Mouse (Mus musculus): ENCODE measurements around the gene Cit. TPM values are rescaled to one million over a fixed set of nuclear protein-coding genes. Genes with fewer than 3 reads are reported as not detected.

Cit gene
- polyA plus RNA-seq, 1 experiment from 2014 or later = 18.7 TPM

DNA sequence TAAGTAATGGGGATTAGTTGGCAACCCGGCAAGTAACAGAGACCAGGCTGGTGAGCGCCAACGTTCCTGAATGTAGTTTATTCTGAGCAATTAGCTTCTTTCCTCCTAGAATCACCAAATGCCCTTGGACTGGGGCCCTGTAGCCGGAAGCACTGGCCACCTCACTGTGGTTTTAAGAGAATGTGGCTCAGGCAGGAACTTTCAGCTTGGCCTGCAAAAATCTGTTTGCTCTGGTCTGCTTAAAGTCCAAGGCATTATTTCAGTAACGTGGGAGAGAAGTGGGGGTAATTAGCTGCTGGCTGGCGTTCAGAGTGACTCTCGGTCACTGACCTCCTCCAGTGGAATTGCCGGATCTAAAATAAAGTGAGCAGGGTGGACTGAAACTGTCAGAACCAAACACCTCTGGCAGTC, 178.2 kb downstream of the Cit start:
- Histone ChIP-seq H3K9me3 (no peaks in the 10 kb centered on the region), H3K27me3 (replicated peaks) (no peaks in the 10 kb centered on the region), H3K4me2 (peak overlapping the region; percentile 96), H3K4me1 (peaks cover 53% of the 10 kb centered on the region), H3K27ac (replicated peaks) (peak overlapping the region; percentile 86), H3K36me3 (peaks cover 43% of the 10 kb centered on the region), H3K9ac (peak overlapping the region; percentile 92), H3K4me3 (peak overlapping the region; percentile 95)
- whole genome bisulfite sequencing = 23% methylated on average over 8 of the region's 8 CpGs
- ATAC-seq (ENCODE audit: extremely low read depth, insufficient number of reproducible peaks, low FRiP score, low TSS enrichment) = no peak

DNA sequence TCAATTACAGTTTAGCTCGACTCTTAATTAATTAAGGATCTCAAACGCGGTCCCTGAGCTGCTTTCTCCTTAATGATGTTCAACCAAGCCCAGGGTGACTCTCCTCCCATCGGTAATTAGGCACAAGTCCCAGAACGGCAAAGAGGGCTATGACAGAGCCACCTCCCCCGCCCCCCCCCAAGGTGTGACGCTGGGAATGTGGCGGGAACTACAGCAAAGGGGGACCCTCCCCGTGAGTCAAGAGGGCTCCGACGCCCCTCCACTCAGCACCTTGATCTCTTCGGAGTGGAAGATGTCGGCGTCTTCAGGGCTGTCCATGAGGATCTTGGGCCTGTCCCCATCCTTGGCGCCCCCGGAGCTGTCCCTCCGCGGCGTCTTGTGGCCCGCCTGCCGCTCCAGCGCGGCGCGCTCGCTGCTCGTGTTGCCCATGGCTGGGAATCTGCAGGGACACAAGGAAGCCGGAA, 178.8 kb downstream of the Cit start:
- H3K9ac ChIP-seq = peak overlapping the region; percentile 92
- WGBS = under 1% methylated on average over 27 of the region's 28 CpGs
- H3K36me3 ChIP-seq = peaks cover 37% of the 10 kb centered on the region
- H3K9me3 ChIP-seq = no peaks in the 10 kb centered on the region
- no peaks in the 10 kb centered on the region for H3K27me3 ChIP-seq (replicated peaks)
- H3K4me3 ChIP-seq = peak overlapping the region; percentile 95
- peaks cover 49% of the 10 kb centered on the region for H3K4me1 ChIP-seq
- H3K4me2 ChIP-seq = peak overlapping the region; percentile 96
- H3K27ac ChIP-seq (replicated peaks) = peak overlapping the region; percentile 86
- peak; percentile 3; the same call in 1 of the 2 replicates for ATAC-seq (ENCODE audit: extremely low read depth, insufficient number of reproducible peaks, low FRiP score, low TSS enrichment)

DNA sequence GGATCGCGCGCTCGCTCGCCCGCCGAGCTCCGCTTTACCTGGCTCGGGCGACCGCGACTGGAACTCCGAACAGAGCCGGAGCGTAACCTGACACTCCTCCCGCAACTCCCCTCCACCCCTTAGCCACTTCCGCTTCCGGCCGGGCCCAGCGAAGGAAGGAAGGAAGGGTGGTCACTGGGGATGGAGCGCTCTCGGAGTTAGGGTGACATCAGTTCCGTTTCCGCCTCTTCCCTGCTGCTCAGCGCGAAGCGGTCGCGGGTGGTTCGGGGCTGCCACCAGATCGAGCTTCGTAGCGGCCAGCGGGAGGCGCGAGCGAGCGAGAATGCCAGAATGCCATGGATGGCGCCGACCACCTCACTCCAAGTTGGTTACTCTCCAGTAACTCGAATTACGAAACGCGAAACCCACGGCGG, 179.3 kb downstream of the Cit start, which contains the start of gene Prkab1:
Prkab1 (minus strand) TSS at position 182 of the 413 bp plus-strand sequence.
- peaks cover 49% of the 10 kb centered on the region for H3K4me1 ChIP-seq
- no peaks in the 10 kb centered on the region for H3K9me3 ChIP-seq
- no peaks in the 10 kb centered on the region for H3K27me3 ChIP-seq (replicated peaks)
- peak within 1 kb of the TSS; percentile 95 for H3K4me3 ChIP-seq
- under 1% methylated on average over 46 of the region's 46 CpGs for WGBS
- H3K4me2 ChIP-seq = peak within 1 kb of the TSS; percentile 96
- peaks cover 32% of the 10 kb centered on the region for H3K36me3 ChIP-seq
- ATAC-seq (ENCODE audit: extremely low read depth, insufficient number of reproducible peaks, low FRiP score, low TSS enrichment) = peak; percentile 87
- H3K9ac ChIP-seq = peak within 1 kb of the TSS; percentile 92
- H3K27ac ChIP-seq (replicated peaks) = peak within 1 kb of the TSS; percentile 86

DNA sequence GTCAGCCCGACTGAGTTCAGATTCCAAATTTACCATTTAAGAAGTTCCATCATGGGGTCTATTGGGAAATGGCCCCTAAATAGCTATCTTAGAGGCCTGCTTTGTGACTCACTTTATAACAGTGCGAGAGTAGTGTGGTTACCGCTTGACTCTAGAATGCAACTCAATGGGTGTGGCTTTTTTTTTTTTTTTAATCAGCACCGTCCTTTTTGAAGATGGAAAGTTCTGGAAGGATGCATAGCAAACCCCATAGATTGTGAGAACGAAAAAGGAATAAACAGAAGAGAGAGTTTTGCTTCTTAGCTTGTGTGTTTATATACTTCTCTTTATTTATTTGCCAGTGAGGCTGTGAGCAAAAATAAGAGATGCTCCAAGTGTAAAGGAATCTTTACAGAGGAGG, 181.0 kb downstream of the Cit start:
- no peaks in the 10 kb centered on the region for H3K9me3 ChIP-seq
- peak overlapping the region; percentile 57 for H3K27ac ChIP-seq (replicated peaks)
- H3K4me2 ChIP-seq = peak overlapping the region; percentile 48
- no peak overlapping the region for H3K9ac ChIP-seq
- no peak overlapping the region for H3K4me3 ChIP-seq
- ATAC-seq (ENCODE audit: extremely low read depth, insufficient number of reproducible peaks, low FRiP score, low TSS enrichment) = no peak
- peaks cover 7% of the 10 kb centered on the region for H3K27me3 ChIP-seq (replicated peaks)
- 68% methylated on average over 5 of the region's 5 CpGs for WGBS
- peaks cover 15% of the 10 kb centered on the region for H3K36me3 ChIP-seq
- peaks cover 46% of the 10 kb centered on the region for H3K4me1 ChIP-seq

DNA sequence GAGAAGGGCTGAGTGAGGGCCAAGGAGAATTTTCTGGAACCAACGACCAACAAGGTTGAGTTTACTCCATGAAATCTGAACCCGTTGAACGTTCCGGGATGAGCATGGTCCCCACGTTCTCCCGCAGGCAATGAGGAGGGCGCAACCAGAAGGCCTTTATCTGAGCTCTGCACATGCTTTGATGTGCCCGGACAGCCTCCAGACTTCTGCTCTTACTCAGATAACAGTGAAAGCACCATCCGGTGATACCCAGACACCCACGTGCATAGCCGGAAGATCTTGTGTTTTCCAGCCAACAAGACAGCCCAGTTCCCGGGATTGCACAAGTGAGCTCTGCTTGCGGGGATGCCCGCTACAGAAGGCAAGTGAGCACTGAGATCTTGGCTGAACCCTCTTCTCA, 181.5 kb downstream of the Cit start:
- peak; percentile 23; the same call in 1 of the 2 replicates for ATAC-seq (ENCODE audit: extremely low read depth, insufficient number of reproducible peaks, low FRiP score, low TSS enrichment)
- H3K4me1 ChIP-seq = peaks cover 46% of the 10 kb centered on the region
- H3K4me3 ChIP-seq = no peak overlapping the region
- peaks cover 11% of the 10 kb centered on the region for H3K36me3 ChIP-seq
- no peaks in the 10 kb centered on the region for H3K9me3 ChIP-seq
- H3K4me2 ChIP-seq = peak overlapping the region; percentile 48
- H3K27ac ChIP-seq (replicated peaks) = peak overlapping the region; percentile 57
- no peak overlapping the region for H3K9ac ChIP-seq
- 49% methylated on average over 14 of the region's 14 CpGs for WGBS
- peaks cover 7% of the 10 kb centered on the region for H3K27me3 ChIP-seq (replicated peaks)

DNA sequence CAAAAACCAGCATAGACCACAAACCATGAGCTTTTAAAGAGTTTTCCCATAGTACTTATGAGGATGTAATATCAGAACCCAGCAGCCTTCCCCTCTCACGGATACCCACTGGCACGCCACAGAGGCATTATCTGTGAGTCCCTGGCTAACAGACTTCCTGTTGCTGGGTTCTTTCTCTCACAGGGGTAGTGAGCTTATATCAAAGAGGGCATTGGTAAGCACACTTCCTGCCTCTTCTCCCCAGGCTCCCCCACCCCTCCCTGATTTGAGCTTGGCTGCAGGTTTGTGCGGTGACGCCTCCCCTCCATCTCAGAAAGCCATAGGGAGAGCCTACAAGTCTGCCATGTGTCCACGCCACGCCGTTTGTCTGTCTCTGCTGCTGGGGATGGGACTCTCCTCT, 184.0 kb downstream of the Cit start:
- H3K36me3 ChIP-seq = no peaks in the 10 kb centered on the region
- H3K9me3 ChIP-seq = no peaks in the 10 kb centered on the region
- H3K4me1 ChIP-seq = peaks cover 24% of the 10 kb centered on the region
- no peak overlapping the region for H3K4me3 ChIP-seq
- 44% methylated on average over 7 of the region's 7 CpGs for WGBS
- H3K4me2 ChIP-seq = no peak overlapping the region; the same call in 1 of the 2 replicates
- H3K27me3 ChIP-seq (replicated peaks) = peaks cover 12% of the 10 kb centered on the region
- H3K27ac ChIP-seq (replicated peaks) = peak overlapping the region; percentile 64; the same call in 1 of the 2 replicates
- no peak for ATAC-seq (ENCODE audit: extremely low read depth, insufficient number of reproducible peaks, low FRiP score, low TSS enrichment)
- no peak overlapping the region for H3K9ac ChIP-seq

DNA sequence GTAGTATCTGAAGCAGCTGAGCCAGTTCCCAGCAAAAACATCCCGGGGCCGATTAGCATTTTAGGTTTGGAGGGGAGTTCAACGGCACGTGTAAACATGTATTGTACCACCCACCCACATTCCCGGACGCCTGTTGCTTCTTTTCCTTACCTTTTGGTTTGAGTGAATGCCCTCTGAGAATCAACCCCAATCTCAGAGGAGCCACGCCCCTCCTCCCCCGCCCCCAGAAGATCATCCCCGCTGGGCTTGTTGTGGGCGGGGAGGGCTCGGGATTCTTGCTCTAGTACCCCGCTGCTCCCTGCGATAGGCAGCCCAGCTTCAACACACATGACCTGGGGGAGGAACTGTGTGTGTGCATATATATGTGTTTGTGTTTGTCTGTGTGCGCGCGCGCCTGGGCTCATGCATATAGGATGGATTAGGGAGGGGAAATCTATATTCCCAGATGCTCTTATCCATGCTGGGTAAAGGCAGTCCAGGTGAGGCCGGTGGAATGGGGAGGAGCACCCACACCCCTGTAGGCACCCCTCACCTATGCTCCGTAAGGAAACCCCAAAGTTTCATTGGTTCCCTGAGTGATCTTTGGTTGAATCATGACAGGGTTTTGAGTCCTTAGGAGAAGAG, 185.6 kb downstream of the Cit start:
- Histone ChIP-seq H3K4me3 (no peak overlapping the region), H3K9ac (peak overlapping the region; percentile 13; the same call in 1 of the 2 replicates), H3K27me3 (replicated peaks) (peaks cover 12% of the 10 kb centered on the region), H3K36me3 (no peaks in the 10 kb centered on the region), H3K9me3 (no peaks in the 10 kb centered on the region), H3K4me1 (peaks cover 24% of the 10 kb centered on the region), H3K4me2 (peak overlapping the region; percentile 58), H3K27ac (replicated peaks) (no peak overlapping the region)
- 7% methylated on average over 19 of the region's 19 CpGs for WGBS
- ATAC-seq (ENCODE audit: extremely low read depth, insufficient number of reproducible peaks, low FRiP score, low TSS enrichment) = no peak; the same call in 1 of the 2 replicates

DNA sequence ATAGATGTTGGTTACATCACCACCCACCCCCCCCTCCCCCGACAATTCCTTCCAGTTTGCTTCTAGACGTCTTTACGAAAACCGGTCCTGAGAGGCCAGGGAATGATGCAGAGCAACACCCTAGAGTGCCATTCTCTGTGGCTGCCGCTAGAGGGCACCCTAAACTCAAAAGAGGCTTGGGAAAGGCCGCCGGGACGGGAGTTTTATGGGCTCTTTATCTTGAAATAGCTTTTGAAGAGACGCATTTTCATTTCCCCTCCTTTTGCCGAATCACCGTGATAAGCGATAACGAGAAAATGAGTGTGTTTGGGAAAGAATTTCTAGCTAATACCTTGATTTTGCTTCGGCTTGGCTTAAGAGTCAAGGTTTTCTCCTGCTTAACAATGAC, 186.1 kb downstream of the Cit start:
- Histone ChIP-seq H3K27me3 (replicated peaks) (peaks cover 15% of the 10 kb centered on the region), H3K9me3 (no peaks in the 10 kb centered on the region), H3K9ac (no peak overlapping the region), H3K4me1 (peaks cover 24% of the 10 kb centered on the region), H3K4me2 (peak overlapping the region; percentile 58), H3K27ac (replicated peaks) (no peak overlapping the region), H3K4me3 (0 out of 2 replicates have a peak overlapping the region, but pooled peaks have one; percentile 16), H3K36me3 (no peaks in the 10 kb centered on the region)
- ATAC-seq (ENCODE audit: extremely low read depth, insufficient number of reproducible peaks, low FRiP score, low TSS enrichment) = no peak
- WGBS = 2% methylated on average over 14 of the region's 14 CpGs

DNA sequence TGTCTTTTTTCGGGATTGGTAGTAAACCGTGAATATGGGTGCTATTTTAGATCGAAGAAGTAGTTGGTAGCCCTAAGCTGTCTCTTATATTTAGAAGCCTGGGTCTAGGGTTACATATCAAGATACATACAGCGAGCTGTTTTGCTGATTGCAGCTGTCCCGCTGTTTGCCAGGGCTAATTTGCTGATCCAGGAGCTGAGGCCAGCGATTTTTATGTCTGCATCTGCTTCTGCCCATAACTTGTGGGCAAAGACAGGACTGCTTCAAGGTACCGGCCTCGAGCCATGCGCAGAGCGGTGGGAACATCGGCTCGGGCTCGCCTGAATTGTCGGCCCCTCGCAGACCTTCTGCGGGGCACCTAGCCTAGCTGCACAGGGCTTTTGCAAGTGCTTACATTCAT, 191.4 kb downstream of the Cit start:
- no peak for ATAC-seq (ENCODE audit: extremely low read depth, insufficient number of reproducible peaks, low FRiP score, low TSS enrichment)
- Histone ChIP-seq H3K9me3 (no peaks in the 10 kb centered on the region), H3K27me3 (replicated peaks) (peaks cover 38% of the 10 kb centered on the region), H3K4me1 (no peaks in the 10 kb centered on the region), H3K4me2 (no peak overlapping the region), H3K4me3 (no peak overlapping the region), H3K36me3 (no peaks in the 10 kb centered on the region), H3K27ac (replicated peaks) (no peak overlapping the region), H3K9ac (no peak overlapping the region)
- WGBS = 61% methylated on average over 16 of the region's 16 CpGs

DNA sequence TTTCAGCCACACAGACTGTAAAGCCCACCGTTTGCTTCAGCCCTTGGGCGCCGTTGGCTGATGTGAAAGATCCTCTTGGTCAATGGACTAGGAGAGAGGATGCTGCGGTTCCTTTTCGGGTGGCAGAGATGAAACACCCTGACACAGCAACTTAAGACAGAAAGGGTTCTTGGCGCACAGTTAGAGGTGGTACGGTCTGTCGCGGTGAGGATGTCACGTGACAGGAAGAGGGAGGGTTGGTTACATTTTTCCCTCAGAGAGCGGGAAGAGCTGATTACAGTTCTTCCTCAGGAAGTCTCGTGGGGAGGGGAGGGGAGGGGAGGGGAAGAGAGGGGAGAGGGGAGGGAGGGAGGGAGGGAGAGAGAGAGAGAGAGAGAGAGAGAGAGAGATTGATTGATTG, 192.7 kb downstream of the Cit start:
- Histone ChIP-seq H3K27me3 (replicated peaks) (peaks cover 38% of the 10 kb centered on the region), H3K4me1 (no peaks in the 10 kb centered on the region), H3K27ac (replicated peaks) (no peak overlapping the region), H3K9ac (no peak overlapping the region), H3K4me3 (no peak overlapping the region), H3K36me3 (no peaks in the 10 kb centered on the region), H3K9me3 (no peaks in the 10 kb centered on the region), H3K4me2 (no peak overlapping the region)
- ATAC-seq (ENCODE audit: extremely low read depth, insufficient number of reproducible peaks, low FRiP score, low TSS enrichment) = no peak
- WGBS = 43% methylated on average over 12 of the region's 12 CpGs

DNA sequence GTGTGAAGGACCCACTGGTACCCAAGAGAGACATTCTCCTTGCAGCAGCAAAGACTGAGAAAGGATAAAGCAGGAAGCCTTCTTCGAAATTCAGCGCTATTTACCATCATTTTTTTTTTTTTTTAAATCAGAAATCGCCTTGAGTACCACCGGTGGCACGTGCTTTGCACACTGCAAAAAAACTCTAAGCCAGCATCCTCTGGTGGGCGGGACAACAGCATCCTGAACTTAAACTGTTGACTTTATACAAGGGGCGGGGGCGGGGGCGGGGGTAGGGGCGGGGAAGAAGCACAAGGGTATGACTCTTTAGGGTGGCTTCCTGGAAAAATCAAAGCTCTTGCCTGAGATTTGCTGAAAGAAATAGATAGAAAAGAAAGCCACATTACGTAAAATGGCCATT, 194.6 kb downstream of the Cit start:
- H3K36me3 ChIP-seq = no peaks in the 10 kb centered on the region
- H3K9ac ChIP-seq = no peak overlapping the region
- 21% methylated on average over 11 of the region's 11 CpGs for WGBS
- peaks cover 33% of the 10 kb centered on the region for H3K27me3 ChIP-seq (replicated peaks)
- H3K9me3 ChIP-seq = no peaks in the 10 kb centered on the region
- ATAC-seq (ENCODE audit: extremely low read depth, insufficient number of reproducible peaks, low FRiP score, low TSS enrichment) = no peak
- H3K4me2 ChIP-seq = peak overlapping the region; percentile 59
- no peak overlapping the region for H3K27ac ChIP-seq (replicated peaks)
- peak overlapping the region; percentile 29 for H3K4me3 ChIP-seq
- H3K4me1 ChIP-seq = no peaks in the 10 kb centered on the region

DNA sequence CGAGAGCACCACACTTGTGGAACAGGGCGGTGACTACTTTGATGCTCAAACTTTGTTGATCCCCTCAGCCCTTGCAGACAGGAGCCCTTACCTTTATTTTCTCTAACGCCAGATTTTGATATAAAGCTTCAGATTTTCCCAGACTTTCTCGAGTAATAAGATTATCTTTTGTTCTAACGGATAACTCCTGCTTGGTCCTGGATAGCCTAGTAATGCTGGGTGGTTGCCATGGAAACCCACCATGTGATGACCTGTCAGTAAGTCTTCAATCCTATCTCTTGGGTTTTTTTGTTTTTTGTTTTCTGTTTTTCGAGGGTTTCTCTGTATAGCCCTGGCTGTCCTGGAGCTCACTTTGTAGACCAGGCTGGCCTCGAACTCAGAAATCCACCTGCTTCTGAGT, 197.2 kb downstream of the Cit start:
- no peaks in the 10 kb centered on the region for H3K9me3 ChIP-seq
- no peak overlapping the region for H3K27ac ChIP-seq (replicated peaks)
- no peaks in the 10 kb centered on the region for H3K4me1 ChIP-seq
- H3K27me3 ChIP-seq (replicated peaks) = peaks cover 21% of the 10 kb centered on the region
- H3K36me3 ChIP-seq = no peaks in the 10 kb centered on the region
- 58% methylated on average over 7 of the region's 7 CpGs for WGBS
- H3K4me3 ChIP-seq = no peak overlapping the region
- H3K9ac ChIP-seq = no peak overlapping the region
- ATAC-seq (ENCODE audit: extremely low read depth, insufficient number of reproducible peaks, low FRiP score, low TSS enrichment) = no peak
- no peak overlapping the region for H3K4me2 ChIP-seq

All from heart, embryonic 13.5 days (tissue).